Mouse (Mus musculus) midbrain, embryonic 16.5 days (tissue): ENCODE data around the gene Hsd17b1. TPM values are rescaled to one million over a fixed set of nuclear protein-coding genes. Genes with fewer than 3 reads are reported as not detected.
A peak's percentile ranks its signal among the peaks of the same experiment; 100 is the strongest.

Experiments
- ATAC-seq: fragments of 200-750 bp; cut with Nextera tagmentation; 2 replicates; pipeline ENCODE4 v1.8.0; 2017; ENCODE audit warnings: moderate TSS enrichment
- H3K27ac ChIP-seq: fragments of 300-500 bp; sonication (generic); 2 replicates; pipeline ENCODE4 v1.5.1; 2014; ENCODE audit warnings: mild to moderate bottlenecking, low read length, mixed read lengths
- H3K27me3 ChIP-seq: fragments of 300-500 bp; sonication (generic); 2 replicates; pipeline ENCODE4 v1.6.1; 2014; ENCODE audit warnings: low read depth, low read length, mixed read lengths; ENCODE audit not compliant: control insufficient read depth, insufficient read depth
- H3K36me3 ChIP-seq: fragments of 300-500 bp; sonication (generic); 2 replicates; pipeline ENCODE4 v1.6.1; 2014; ENCODE audit warnings: mild to moderate bottlenecking, low read length, moderate library complexity, mixed read lengths; ENCODE audit not compliant: control insufficient read depth, insufficient read depth
- H3K4me1 ChIP-seq: fragments of 300-500 bp; sonication (generic); 2 replicates; pipeline ENCODE4 v1.6.1; 2014; ENCODE audit warnings: mild to moderate bottlenecking, low read length, mixed read lengths; ENCODE audit not compliant: control insufficient read depth, insufficient read depth
- H3K4me2 ChIP-seq: fragments of 300-500 bp; sonication (generic); 2 replicates; pipeline ENCODE4 v1.6.1; 2014; ENCODE audit warnings: mild to moderate bottlenecking, low read length, mixed read lengths
- H3K4me3 ChIP-seq: fragments of 300-500 bp; sonication (generic); 2 replicates; pipeline ENCODE4 v1.5.1; 2014; ENCODE audit warnings: low read depth, mild to moderate bottlenecking, low read length, moderate library complexity, mixed read lengths
- H3K9ac ChIP-seq: fragments of 300-500 bp; sonication (generic); 2 replicates; pipeline ENCODE4 v1.6.1; 2014; ENCODE audit warnings: low read depth, low read length, mixed read lengths
- H3K9me3 ChIP-seq: fragments of 300-500 bp; sonication (generic); replicated peaks from 2 replicates; pipeline ENCODE4 v1.6.1; 2014; ENCODE audit warnings: mild to moderate bottlenecking, low read length, mixed read lengths; ENCODE audit not compliant: control insufficient read depth, poor library complexity, severe bottlenecking
- WGBS: fragments of 180-500 bp; shearing (Covaris S2); extraction: QIAGEN DNeasy Blood & Tissue Kit; methylation state at CpG from one replicate; pipeline ENCODE4 v1.1.7; 2014; 5-methylcytosine and 5-hydroxymethylcytosine counted together
- polyA plus RNA-seq: library from polyadenylated mRNA; unstranded; fragments of >200 nt; fragmentation: Nextera tagmentation; extraction: Ambion mirVana; gene quantifications from 2 replicates; pipeline ENCODE4 v1.2.1, GENCODE M21; 2015

The Hsd17b1 gene
- polyA plus RNA-seq, 1 experiment from 2014 or later = 0.49 TPM

DNA sequence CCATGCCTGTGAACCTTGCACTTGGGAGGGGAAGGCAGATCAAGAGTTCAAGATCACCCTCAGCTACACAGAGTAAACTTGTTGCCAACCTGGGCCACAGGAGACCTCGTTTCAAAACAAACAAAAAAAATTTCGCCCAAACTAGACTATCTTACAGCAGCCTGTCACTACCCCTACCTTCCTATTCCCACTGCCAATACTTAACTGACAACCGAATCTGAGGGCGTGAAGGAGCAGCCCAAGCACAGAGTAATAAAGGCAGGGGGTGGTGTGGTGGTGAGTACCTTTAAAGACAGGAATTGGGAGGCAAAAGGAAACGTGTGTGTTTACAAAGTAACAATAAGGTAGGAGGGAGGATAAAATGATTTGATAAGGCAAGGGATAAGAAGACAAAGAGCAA is 32.5 kb downstream of the Hsd17b1 start:
- H3K27me3 ChIP-seq = no peaks in the 10 kb centered on the region
- peaks cover 6% of the 10 kb centered on the region for H3K4me1 ChIP-seq
- 68% methylated on average over 5 of the region's 5 CpGs for WGBS
- no peaks in the 10 kb centered on the region for H3K36me3 ChIP-seq
- no peak overlapping the region for H3K4me3 ChIP-seq
- ATAC-seq = no peak
- no peak overlapping the region for H3K27ac ChIP-seq
- H3K9ac ChIP-seq = no peak overlapping the region
- no peaks in the 10 kb centered on the region for H3K9me3 ChIP-seq
- H3K4me2 ChIP-seq = no peak overlapping the region

DNA sequence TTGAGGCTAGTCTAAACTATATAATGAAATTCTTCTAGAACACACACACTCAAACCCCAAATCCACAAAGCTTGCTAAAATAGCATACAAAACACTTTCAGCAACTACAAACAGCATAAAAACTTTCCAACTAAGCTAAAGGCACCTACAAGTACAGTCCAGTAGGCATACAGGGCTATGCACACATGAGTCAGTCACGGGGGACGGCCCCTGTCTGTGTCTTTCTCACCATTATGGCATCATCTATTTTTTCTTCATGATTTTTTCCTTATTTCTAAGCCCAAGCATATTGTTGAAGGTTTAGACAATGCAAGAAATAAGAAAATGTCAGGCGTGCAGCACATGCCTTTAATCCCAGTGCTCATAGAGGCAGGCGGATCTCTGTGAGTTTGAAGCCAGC is 33.0 kb downstream of the Hsd17b1 start:
- H3K27ac ChIP-seq = no peak overlapping the region
- H3K4me1 ChIP-seq = peaks cover 10% of the 10 kb centered on the region
- no peak for ATAC-seq
- no peak overlapping the region for H3K4me2 ChIP-seq
- no peaks in the 10 kb centered on the region for H3K36me3 ChIP-seq
- no peaks in the 10 kb centered on the region for H3K9me3 ChIP-seq
- H3K27me3 ChIP-seq = no peaks in the 10 kb centered on the region
- H3K4me3 ChIP-seq = no peak overlapping the region
- H3K9ac ChIP-seq = no peak overlapping the region
- 88% methylated on average over 4 of the region's 4 CpGs for WGBS

DNA sequence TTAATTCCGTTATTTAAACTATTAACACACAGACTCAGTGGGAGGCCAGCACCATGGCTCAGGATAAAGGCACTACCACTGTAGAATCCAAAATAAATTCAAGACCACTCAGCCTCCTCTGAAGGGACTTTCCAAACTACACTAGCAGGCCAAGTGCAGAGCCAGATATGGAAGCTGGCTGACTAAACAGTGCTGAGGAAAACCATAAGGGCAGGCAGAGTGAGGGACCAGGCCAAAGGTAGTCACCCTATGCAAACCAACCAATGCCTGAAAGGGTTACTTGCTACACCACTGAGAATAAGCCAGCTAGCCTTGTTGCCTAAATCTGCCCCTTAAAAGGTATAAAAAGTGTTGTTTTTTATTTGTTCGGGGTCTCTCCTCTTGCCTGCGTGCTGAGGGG is 34.0 kb downstream of the Hsd17b1 start:
- no peak overlapping the region for H3K4me2 ChIP-seq
- no peaks in the 10 kb centered on the region for H3K27me3 ChIP-seq
- no peak overlapping the region for H3K27ac ChIP-seq
- peaks cover 12% of the 10 kb centered on the region for H3K4me1 ChIP-seq
- ATAC-seq = no peak
- H3K4me3 ChIP-seq = no peak overlapping the region
- H3K9me3 ChIP-seq = no peaks in the 10 kb centered on the region
- WGBS = 90% methylated on average over 3 of the region's 3 CpGs
- H3K9ac ChIP-seq = no peak overlapping the region
- no peaks in the 10 kb centered on the region for H3K36me3 ChIP-seq

DNA sequence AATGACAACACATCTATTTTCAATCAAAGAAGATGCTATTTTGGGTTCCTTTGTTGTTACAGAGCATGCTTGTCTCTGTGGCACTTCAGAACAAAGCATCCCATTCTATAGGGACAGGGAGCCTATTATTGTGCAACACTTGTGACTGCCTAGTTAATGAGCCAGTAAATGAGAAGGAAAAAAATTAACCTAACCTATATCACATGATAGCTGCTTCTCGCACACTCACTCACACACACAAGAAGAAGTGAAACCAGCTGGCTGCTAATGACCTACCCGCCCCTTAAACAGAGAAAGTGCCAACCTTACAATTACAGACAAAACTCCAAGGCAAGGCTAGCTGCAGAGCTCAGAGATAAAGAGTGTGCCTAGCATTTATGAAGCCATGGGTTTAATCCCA is 37.4 kb downstream of the Hsd17b1 start:
- H3K4me2 ChIP-seq = no peak overlapping the region
- no peak overlapping the region for H3K4me3 ChIP-seq
- H3K36me3 ChIP-seq = no peaks in the 10 kb centered on the region
- no peak for ATAC-seq
- H3K27me3 ChIP-seq = no peaks in the 10 kb centered on the region
- H3K4me1 ChIP-seq = peaks cover 30% of the 10 kb centered on the region
- H3K27ac ChIP-seq = no peak overlapping the region
- H3K9ac ChIP-seq = no peak overlapping the region
- H3K9me3 ChIP-seq = no peaks in the 10 kb centered on the region
- WGBS = 65% methylated on average over 2 of the region's 2 CpGs

DNA sequence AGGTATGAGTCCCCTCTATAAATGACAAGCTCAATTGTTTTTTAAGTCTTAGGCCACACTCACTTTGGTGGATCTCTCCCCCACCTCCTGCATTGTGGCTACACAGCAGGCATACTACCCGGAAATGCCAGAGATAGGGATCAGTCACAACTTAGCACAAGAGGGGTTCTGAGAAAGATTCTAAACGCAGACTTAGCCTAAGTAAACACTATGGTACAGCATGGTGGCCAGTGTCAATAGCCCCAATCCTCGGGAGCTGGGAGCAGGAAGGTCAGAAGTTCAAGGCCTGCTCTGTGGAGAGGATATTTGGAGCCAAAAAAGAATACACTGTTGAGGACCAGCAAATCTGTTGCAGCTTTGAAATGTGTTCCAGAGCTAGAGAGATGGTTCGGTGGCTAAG is 39.9 kb downstream of the Hsd17b1 start:
- Histone ChIP-seq H3K4me3 (no peak overlapping the region), H3K9ac (peak overlapping the region; percentile 0; the same call in 1 of the 2 replicates), H3K27ac (no peak overlapping the region), H3K27me3 (no peaks in the 10 kb centered on the region), H3K9me3 (no peaks in the 10 kb centered on the region), H3K36me3 (peaks cover 4% of the 10 kb centered on the region; the same call in 1 of the 2 replicates), H3K4me2 (peak overlapping the region; percentile 97), H3K4me1 (peaks cover 37% of the 10 kb centered on the region)
- ATAC-seq = no peak
- 51% methylated on average over 4 of the region's 4 CpGs for whole genome bisulfite sequencing

DNA sequence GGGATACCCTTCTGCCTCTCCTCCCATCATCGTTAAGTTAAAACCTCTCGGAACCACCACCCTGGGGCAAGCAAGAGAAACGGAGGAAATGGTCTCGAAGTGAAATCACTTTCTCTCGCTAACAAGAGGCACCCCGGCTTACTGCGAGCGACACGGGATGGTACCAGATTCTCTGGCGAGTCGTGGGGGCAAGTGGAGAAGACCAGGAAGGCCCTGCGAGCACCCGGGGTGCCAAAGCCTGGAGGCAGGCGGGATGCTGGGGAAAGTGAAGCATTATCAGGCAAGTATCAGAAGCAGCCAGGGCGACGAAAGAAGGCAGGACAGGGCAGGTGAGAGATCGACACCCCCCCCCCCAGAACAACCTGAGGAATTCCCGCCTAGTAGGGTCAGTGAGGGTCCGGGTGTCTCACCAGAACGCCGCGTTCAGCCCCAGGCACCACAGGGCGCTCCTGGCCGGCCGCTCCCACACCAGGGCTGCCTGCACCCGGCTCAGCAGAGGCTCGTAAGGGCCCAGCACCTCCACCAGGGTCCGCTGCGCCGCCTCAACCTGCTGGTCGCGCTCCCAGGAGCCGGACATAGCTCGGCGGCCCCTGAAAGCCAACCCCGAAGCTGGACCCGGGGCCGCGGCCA is 41.0 kb downstream of the Hsd17b1 start:
- Histone ChIP-seq H3K27ac (peak overlapping the region; percentile 91), H3K4me3 (peak overlapping the region; percentile 89), H3K4me2 (peak overlapping the region; percentile 97), H3K36me3 (peaks cover 13% of the 10 kb centered on the region; the same call in 1 of the 2 replicates), H3K9me3 (no peaks in the 10 kb centered on the region), H3K9ac (peak overlapping the region; percentile 97), H3K4me1 (peaks cover 37% of the 10 kb centered on the region), H3K27me3 (no peaks in the 10 kb centered on the region)
- under 1% methylated on average over 39 of the region's 39 CpGs for whole genome bisulfite sequencing
- ATAC-seq = peak; percentile 86

DNA sequence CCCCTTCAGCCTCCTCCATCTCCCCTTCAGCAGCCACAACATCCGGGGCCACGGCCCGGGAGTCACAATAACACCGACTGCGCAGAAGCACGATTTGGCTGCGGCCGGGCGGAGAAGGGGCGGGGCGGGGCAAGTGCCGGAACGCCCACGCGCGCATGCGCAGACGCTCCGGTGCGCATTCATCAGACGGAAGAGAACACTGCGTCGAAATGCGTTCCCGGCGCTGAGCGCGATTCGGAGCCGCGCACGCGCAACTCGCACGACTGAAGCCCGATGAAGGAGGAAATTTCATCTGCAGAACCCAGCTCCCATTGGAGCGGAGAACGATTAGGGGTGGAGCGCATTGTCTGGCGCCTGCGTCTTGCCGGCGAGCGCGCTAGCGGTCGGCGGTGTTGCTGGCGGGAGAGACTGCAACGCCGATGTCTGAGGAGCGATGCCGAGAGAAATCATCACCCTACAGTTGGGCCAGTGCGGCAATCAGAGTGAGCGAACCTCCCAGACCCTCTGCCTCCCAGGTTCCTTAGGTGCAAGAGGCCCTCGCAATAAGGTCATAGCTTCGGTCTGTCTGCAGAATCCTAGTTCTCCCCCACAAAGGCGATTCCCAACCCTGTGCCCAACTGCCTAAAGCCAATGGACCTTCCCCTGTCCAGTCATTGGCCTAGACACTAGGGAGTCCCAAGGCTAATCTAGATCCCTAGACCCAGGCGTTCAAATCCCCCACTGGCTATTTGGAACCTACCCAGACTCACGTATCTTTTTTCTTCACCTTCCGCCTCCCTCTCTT is 41.7 kb downstream of the Hsd17b1 start, which contains the start of the genes Retreg3 and Tubg1:
TSS of gene Retreg3 (minus strand) at position 133 of the 784 bp plus-strand sequence.
TSS of gene Tubg1 (plus strand) at position 178 of the 784 bp plus-strand sequence.
- Histone ChIP-seq H3K27ac (peak within 1 kb of the TSS; percentile 91), H3K4me3 (peak within 1 kb of the TSS; percentile 89), H3K27me3 (no peaks in the 10 kb centered on the region), H3K4me2 (peak within 1 kb of the TSS; percentile 99), H3K4me1 (peaks cover 37% of the 10 kb centered on the region), H3K9me3 (no peaks in the 10 kb centered on the region), H3K36me3 (peaks cover 13% of the 10 kb centered on the region; the same call in 1 of the 2 replicates), H3K9ac (peak within 1 kb of the TSS; percentile 97)
- peak; percentile 96 for ATAC-seq
- under 1% methylated on average over 61 of the region's 61 CpGs for WGBS

DNA sequence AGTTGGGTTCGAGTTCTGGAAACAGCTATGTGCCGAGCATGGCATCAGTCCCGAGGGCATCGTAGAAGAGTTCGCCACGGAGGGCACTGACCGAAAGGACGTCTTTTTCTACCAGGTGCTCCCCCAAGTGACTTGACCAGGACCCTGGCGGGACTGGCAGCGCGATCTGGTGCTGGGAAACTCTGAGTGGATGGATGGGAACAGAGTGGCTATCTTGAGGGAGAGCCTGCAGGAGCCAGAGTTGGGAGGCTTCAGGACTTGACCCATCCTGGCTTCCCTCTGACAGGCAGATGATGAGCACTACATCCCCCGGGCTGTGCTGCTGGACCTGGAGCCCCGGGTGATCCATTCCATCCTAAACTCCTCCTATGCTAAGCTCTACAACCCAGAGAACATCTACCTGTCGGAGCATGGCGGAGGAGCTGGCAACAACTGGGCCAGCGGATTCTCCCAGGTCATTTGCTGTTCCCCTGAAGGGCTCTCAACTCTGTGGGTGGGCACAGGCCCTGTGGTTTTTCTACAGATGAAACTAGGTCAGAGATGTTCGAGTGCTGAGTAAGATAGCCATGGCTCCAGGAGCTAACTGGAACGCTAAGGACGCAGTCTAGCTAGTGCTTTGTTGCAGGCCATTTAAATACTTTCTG is 42.5 kb downstream of the Hsd17b1 start:
- peaks cover 16% of the 10 kb centered on the region for H3K36me3 ChIP-seq
- whole genome bisulfite sequencing = 23% methylated on average over 19 of the region's 19 CpGs
- H3K4me2 ChIP-seq = peak overlapping the region; percentile 99
- ATAC-seq = no peak
- peak overlapping the region; percentile 89 for H3K4me3 ChIP-seq
- H3K4me1 ChIP-seq = peaks cover 32% of the 10 kb centered on the region
- H3K27me3 ChIP-seq = no peaks in the 10 kb centered on the region
- peak overlapping the region; percentile 87 for H3K9ac ChIP-seq
- H3K9me3 ChIP-seq = no peaks in the 10 kb centered on the region
- peak overlapping the region; percentile 90 for H3K27ac ChIP-seq
